Mouse (Mus musculus) ES-E14 (cell line): Measurements from ENCODE around the gene Fam160a2. TPM values are rescaled to one million over a fixed set of nuclear protein-coding genes. Genes with fewer than 3 reads are reported as not detected.

Experiments
- DNase-seq: peaks from one replicate; pipeline ENCODE4 v3.0.0-alpha.2; 2013; ENCODE audit warnings: low read depth, low spot score
- H3K27ac ChIP-seq: 2 replicates; pipeline ENCODE4 v1.5.1; 2012; ENCODE audit warnings: low read depth, mild to moderate bottlenecking, low read length, moderate library complexity, mixed read lengths; ENCODE audit not compliant: poor library complexity, insufficient read depth, severe bottlenecking
- H3K36me3 ChIP-seq: 2 replicates; pipeline ENCODE4 v1.6.1; 2012; ENCODE audit warnings: mild to moderate bottlenecking, low read length, moderate library complexity, mixed read lengths; ENCODE audit not compliant: control insufficient read depth, poor library complexity, insufficient read depth, severe bottlenecking
- H3K4me1 ChIP-seq, 2 experiments: fragments of 150-350 bp in 1 of 2; sonication (generic) in 1 of 2; 2 replicates each; pipeline ENCODE4 v1.6.1; 2012; ENCODE audit warnings: low read length in 2 of 2, mild to moderate bottlenecking in 1 of 2, mixed read lengths in 1 of 2; ENCODE audit not compliant: control insufficient read depth in 2 of 2, insufficient read depth in 2 of 2, poor library complexity in 1 of 2
- H3K4me3 ChIP-seq, 2 experiments: fragments of 150-350 bp in 1 of 2; sonication (generic) in 1 of 2; 2 replicates each; pipeline ENCODE4 v1.5.1; 2012; ENCODE audit warnings: low read length in 2 of 2, low read depth in 1 of 2, mild to moderate bottlenecking in 1 of 2, mixed read lengths in 1 of 2; ENCODE audit not compliant: insufficient read depth in 1 of 2, poor library complexity in 1 of 2, severe bottlenecking in 1 of 2
- H3K9ac ChIP-seq: 2 replicates; pipeline ENCODE4 v1.6.1; 2012; ENCODE audit warnings: low read depth, mild to moderate bottlenecking, low read length, mixed read lengths; ENCODE audit not compliant: poor library complexity, insufficient read depth, severe bottlenecking
- H3K9me3 ChIP-seq: fragments of 150-350 bp; sonication (generic); 2 replicates; pipeline ENCODE4 v1.6.1; 2012; ENCODE audit warnings: low read depth, mild to moderate bottlenecking, low read length; ENCODE audit not compliant: control insufficient read depth, insufficient read depth
- CHD2 ChIP-seq: IDR thresholded peaks from 2 replicates; pipeline ENCODE4 v1.6.1; 2014; ENCODE audit warnings: mild to moderate bottlenecking, low read depth, low read length, inconsistent platforms
- HCFC1 ChIP-seq: IDR thresholded peaks from 2 replicates; pipeline ENCODE4 v1.6.1; 2012; ENCODE audit warnings: low read length, inconsistent platforms, borderline replicate concordance; ENCODE audit not compliant: insufficient read depth
- MAFK ChIP-seq: IDR thresholded peaks from 2 replicates; pipeline ENCODE4 v1.6.1; 2014; ENCODE audit warnings: mild to moderate bottlenecking, low read depth, low read length, inconsistent platforms; ENCODE audit not compliant: insufficient read depth
- ZC3H11A ChIP-seq: IDR thresholded peaks from 2 replicates; pipeline ENCODE4 v1.6.1; 2012; ENCODE audit warnings: low read depth, mild to moderate bottlenecking, inconsistent platforms, low read length, borderline replicate concordance
- ZNF384 ChIP-seq: IDR thresholded peaks from 2 replicates; pipeline ENCODE4 v1.6.1; 2012; ENCODE audit warnings: low read depth, low read length, inconsistent platforms
- in situ Hi-C, 2 experiments: fragments of 600-800 bp; cut with MboI; formaldehyde crosslinking; loops; one replicate each; pipeline ENCODE4 v1.15.1; 2025; ENCODE audit warnings: low sequenced_read_pairs in 2 of 2, inconsistent platforms in 1 of 2; ENCODE audit not compliant: unreplicated experiment in 2 of 2
- total RNA-seq: library from RNA; depleted of rRNA; stranded (reverse); fragments of 300-350 nt; gene quantifications from 2 replicates; pipeline ENCODE4 v1.2.3, GENCODE M21; 2012; rRNA removed

Gene Fam160a2
- total RNA-seq, 1 experiment = 29.9 TPM

- Histone ChIP-seq H3K4me1 (no peaks in the 10 kb centered on the region), H3K9me3 (no peaks in the 10 kb centered on the region), H3K36me3 (no peaks in the 10 kb centered on the region), H3K9ac (no peak within 1 kb of the TSS), H3K4me3 (no peak within 1 kb of the TSS), H3K27ac (no peak within 1 kb of the TSS)
- in situ Hi-C loops = no loop called here
- no peak for DNase-seq
- TF ChIP-seq ZNF384 (no peak), MAFK (no peak), CHD2 (no peak)
Observed at GRCm38 (mm10) chr7:105334004-105334403, 65.8 kb downstream of the Fam160a2 start, which contains the start of gene Olfr690. Olfr690 (minus strand) TSS chr7:105334104.

GRCm38 (mm10) chr7:105325302-105325701 is 74.6 kb downstream of the Fam160a2 start:
- Histone ChIP-seq H3K27ac (no peak overlapping the region), H3K4me3 (no peak overlapping the region), H3K9ac (no peak overlapping the region), H3K36me3 (no peaks in the 10 kb centered on the region), H3K4me1 (no peaks in the 10 kb centered on the region), H3K9me3 (no peaks in the 10 kb centered on the region)
- DNase-seq = no peak
- in situ Hi-C loops = no loop called here
- TF ChIP-seq CHD2 = no peak
- no peak for TF ChIP-seq ZC3H11A
- TF ChIP-seq ZNF384 = no peak
- no peak for TF ChIP-seq MAFK
- TF ChIP-seq HCFC1 = no peak

Other genes starting within 250 kb of the Fam160a2 start
- not detected in 2 replicates for gene Olfr684, start 236.4 kb downstream of the Fam160a2 start, total RNA-seq
- not detected in 2 replicates for gene Olfr685, start 214.0 kb downstream of the Fam160a2 start, total RNA-seq
- gene Olfr686, start 192.6 kb downstream of the Fam160a2 start, total RNA-seq = not detected in 2 replicates
- not detected in 2 replicates for gene Olfr688, start 112.0 kb downstream of the Fam160a2 start, total RNA-seq
- not detected in 2 replicates for gene Olfr689, start 88.9 kb downstream of the Fam160a2 start, total RNA-seq
- gene Olfr690, start 66.0 kb downstream of the Fam160a2 start, total RNA-seq = not detected in 2 replicates
- gene Olfr691, start 57.8 kb downstream of the Fam160a2 start, total RNA-seq = not detected in 2 replicates
- 0.26 TPM in 1 of 2 replicates, not detected in the other for gene Olfr692, start 31.8 kb downstream of the Fam160a2 start, total RNA-seq
- 0.89 and 2.4 TPM in 2 replicates for gene Gm5901, start 25.0 kb downstream of the Fam160a2 start, total RNA-seq
- gene Cnga4, start 4.5 kb upstream of the Fam160a2 start, total RNA-seq = 0.13 and 0.37 TPM in 2 replicates
- 0.27 and 0.58 TPM in 2 replicates for gene Cckbr, start 25.7 kb upstream of the Fam160a2 start, total RNA-seq
- gene Cavin3, start 82.2 kb upstream of the Fam160a2 start, total RNA-seq = 2.0 and 5.3 TPM in 2 replicates
- 19.4 and 22.8 TPM in 2 replicates for gene Smpd1, start 154.3 kb upstream of the Fam160a2 start, total RNA-seq
- 14.2 and 19.9 TPM in 2 replicates for gene Apbb1, start 181.6 kb upstream of the Fam160a2 start, total RNA-seq
- gene Hpx, start 200.1 kb upstream of the Fam160a2 start, total RNA-seq = 0.58 and 0.71 TPM in 2 replicates
- gene Trim3, start 233.5 kb upstream of the Fam160a2 start, total RNA-seq = 28.5 and 29.5 TPM in 2 replicates
- gene Timm10b, start 240.0 kb upstream of the Fam160a2 start, total RNA-seq = 75.4 and 85.5 TPM in 2 replicates
- 46.5 and 62.9 TPM in 2 replicates for gene Arfip2, start 240.4 kb upstream of the Fam160a2 start, total RNA-seq
- 9.2 and 35.6 TPM in 2 replicates for gene Gm45799, start 240.5 kb upstream of the Fam160a2 start, total RNA-seq